Mouse (Mus musculus) heart, postnatal 36 days (tissue): ENCODE measurements around the gene Ccdc82. TPM values are rescaled to one million over a fixed set of nuclear protein-coding genes. Genes with fewer than 3 reads are reported as not detected.

ENCODE experiments used
- DNase-seq, 2 experiments: peaks; one replicate each; pipeline ENCODE4 v3.0.0; 2021 to 2022
- intact Hi-C: fragments of 180-260 bp; cut with DNase I; formaldehyde crosslinking; loops from one replicate; pipeline ENCODE4 v1.15.1; 2025
- total RNA-seq, 2 experiments: library from RNA; stranded (reverse); gene quantifications; 2 replicates each; pipeline ENCODE4 v1.2.3; 2021

The Ccdc82 gene
- total RNA-seq, result 1 to 10 TPM; 8.7 to 8.9 TPM

- intact Hi-C loops, result loop anchor here (1.0 to 10.0 kb wide), 2 partner anchors 51 to 1258 kb away; partner anchors contain the start of genes Cwc15 and Kdm4d
These were observed at the start of gene Ccdc82 for GRCm38 (mm10) chr9:13246815-13247638. Ccdc82 (plus strand) TSS chr9:13246955.

GRCm38 (mm10) chr9:13200079-13200478 is 46.7 kb upstream of the Ccdc82 start:
- DNase-seq, result no peak
- intact Hi-C loops, result no loop called here

More at GRCm38 (mm10) chr9:13246815-13247638, at the start of gene Ccdc82:
- DNase-seq, result peak; percentile 85 to 88

GRCm38 (mm10) chr9:13203109-13203508 is 43.6 kb upstream of the Ccdc82 start:
- intact Hi-C loops, result no loop called here

GRCm38 (mm10) chr9:13203681-13204080 is 43.1 kb upstream of the Ccdc82 start:
- intact Hi-C loops, result no loop called here
- no peak for DNase-seq

More at GRCm38 (mm10) chr9:13203109-13203508, 43.6 kb upstream of the Ccdc82 start:
- DNase-seq, result no peak

- DNase-seq, result no peak
- intact Hi-C loops, result no loop called here
These were observed 40.4 kb upstream of the Ccdc82 start for GRCm38 (mm10) chr9:13206369-13206768.

GRCm38 (mm10) chr9:13225872-13226271 is 20.9 kb upstream of the Ccdc82 start:
- no peak for DNase-seq
- intact Hi-C loops, result no loop called here

- intact Hi-C loops, result loop anchor here (5.0 kb wide), 2 partner anchors 572 to 1112 kb away; no protein-coding TSS in a partner anchor
- no peak for DNase-seq
These were observed 16.2 kb upstream of the Ccdc82 start for GRCm38 (mm10) chr9:13230553-13230952.

GRCm38 (mm10) chr9:13231545-13232216 is 15.1 kb upstream of the Ccdc82 start:
- no peak for DNase-seq
- intact Hi-C loops, result loop anchor here (1.0 to 5.0 kb wide), 4 partner anchors 422 to 1111 kb away; no protein-coding TSS in a partner anchor

GRCm38 (mm10) chr9:13242321-13242720 is 4.4 kb upstream of the Ccdc82 start:
- intact Hi-C loops, result loop anchor here (10.0 kb wide), 1 partner anchor 1262 kb away; the partner anchor contains the start of genes Cwc15 and Kdm4d
- no peak for DNase-seq

GRCm38 (mm10) chr9:13245481-13245880 is 1.3 kb upstream of the Ccdc82 start, which contains the start of gene Jrkl:
Jrkl (minus strand) TSS chr9:13245829.
- DNase-seq, result peak; percentile 35 to 41
- intact Hi-C loops, result loop anchor here (2.0 to 10.0 kb wide), 3 partner anchors 405 to 1259 kb away; partner anchors contain the start of genes Cwc15 and Kdm4d

- intact Hi-C loops, result loop anchor here (10.0 kb wide), 1 partner anchor 1257 kb away; the partner anchor contains the start of genes Cwc15 and Kdm4d
- DNase-seq, result no peak
These were observed 1.3 kb downstream of the Ccdc82 start for GRCm38 (mm10) chr9:13248104-13248503.

- intact Hi-C loops, result no loop called here
- DNase-seq, result no peak
These were observed 4.5 kb downstream of the Ccdc82 start for GRCm38 (mm10) chr9:13251251-13251650.

GRCm38 (mm10) chr9:13256726-13257125 is 10.0 kb downstream of the Ccdc82 start:
- intact Hi-C loops, result no loop called here

GRCm38 (mm10) chr9:13258173-13258572 is 11.4 kb downstream of the Ccdc82 start:
- intact Hi-C loops, result no loop called here
- no peak for DNase-seq

More at GRCm38 (mm10) chr9:13256726-13257125, 10.0 kb downstream of the Ccdc82 start:
- no peak for DNase-seq

GRCm38 (mm10) chr9:13260980-13261379 is 14.2 kb downstream of the Ccdc82 start:
- no peak for DNase-seq
- intact Hi-C loops, result no loop called here

- DNase-seq, result no peak
- intact Hi-C loops, result no loop called here
These were observed 26.5 kb downstream of the Ccdc82 start for GRCm38 (mm10) chr9:13273219-13273618.

GRCm38 (mm10) chr9:13287482-13287881 is 40.7 kb downstream of the Ccdc82 start:
- no peak for DNase-seq
- intact Hi-C loops, result no loop called here

GRCm38 (mm10) chr9:13296274-13297121 is 49.7 kb downstream of the Ccdc82 start:
- intact Hi-C loops, result loop anchor here (1.0 to 5.0 kb wide), 6 partner anchors 214 to 421 kb away; no protein-coding TSS in a partner anchor

GRCm38 (mm10) chr9:13297122-13297667 is 50.4 kb downstream of the Ccdc82 start:
- peak in 1 of 2 experiments; percentile 42 for DNase-seq
- intact Hi-C loops, result loop anchor here (2.0 to 5.0 kb wide), 5 partner anchors 214 to 420 kb away; no protein-coding TSS in a partner anchor

More at GRCm38 (mm10) chr9:13296274-13297121, 49.7 kb downstream of the Ccdc82 start:
- DNase-seq, result peak; percentile 84 to 89
